Mouse (Mus musculus) inflammation-experienced regulatory T-cells (primary cell): ENCODE measurements around the gene Lrrc1. TPM values are rescaled to one million over a fixed set of nuclear protein-coding genes. Genes with fewer than 3 reads are reported as not detected.

Experiments used
- polyA plus RNA-seq, 2 experiments: library from polyadenylated mRNA; unstranded; fragments of 100-300 nt; shearing (Covaris generic); gene quantifications; one replicate each; pipeline ENCODE4 v1.2.1; 2017

Gene Lrrc1
- 10 to 100 TPM; 15.0 to 17.2 TPM for polyA plus RNA-seq

DNA sequence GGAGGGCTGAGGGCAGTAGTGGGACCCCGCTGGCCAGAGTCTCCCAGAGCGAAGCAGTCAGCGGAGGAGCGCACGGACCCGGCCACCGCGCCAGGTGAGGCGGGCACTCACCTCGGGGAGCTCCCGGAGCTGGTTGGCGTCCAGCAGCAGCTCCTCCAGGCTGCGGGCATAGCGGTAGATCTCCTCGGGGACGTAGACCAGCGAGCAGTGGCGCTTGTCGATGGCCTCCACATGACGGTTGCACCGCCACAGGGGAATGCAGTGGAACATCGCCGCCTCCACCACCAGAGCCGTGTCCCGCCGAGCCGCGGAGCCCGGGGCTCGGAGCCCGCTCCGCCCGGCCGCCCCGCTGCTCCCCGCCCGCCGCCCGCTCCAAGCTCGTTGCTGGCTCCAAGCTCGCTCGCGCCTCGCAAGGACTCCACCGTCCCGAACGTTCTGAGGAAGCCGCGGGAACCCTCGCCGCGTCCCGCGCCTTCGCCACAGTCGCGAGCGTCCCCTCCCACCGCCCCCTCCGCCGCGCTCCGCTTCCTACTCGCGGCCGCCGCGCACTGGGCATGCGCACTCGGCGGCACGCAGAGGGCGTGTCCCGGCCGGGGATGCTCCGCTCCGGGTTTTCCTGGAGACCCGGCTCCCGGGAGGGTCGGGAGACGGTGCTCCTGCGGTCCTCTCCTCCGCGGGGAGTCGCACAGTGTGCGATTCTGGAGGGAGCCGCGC lies at the start of gene Lrrc1:
Lrrc1 (minus strand) TSS at position 517 of the 714 bp plus-strand sequence.

Other genes starting within 250 kb of the Lrrc1 start
- 1 to 10 TPM in 1 of 2 experiments, under 1 TPM in 1; 0.55 to 1.2 TPM for gene Mlip, start 191.9 kb downstream of the Lrrc1 start, polyA plus RNA-seq
- under 1 TPM; 0.12 to 0.84 TPM for gene Klhl31, start 91.6 kb upstream of the Lrrc1 start, polyA plus RNA-seq
- 10 to 100 TPM; 44.3 to 56.7 TPM for gene Gclc, start 209.7 kb upstream of the Lrrc1 start, polyA plus RNA-seq